Mouse (Mus musculus) adrenal gland, adult (tissue): Measurements from ENCODE around the gene Cacna1g.

Source experiments
- DNase-seq, 2 experiments: peaks; one replicate each; pipeline ENCODE4 v3.0.0; 2022 to 2023; ENCODE audit warnings: low spot score in 1 of 2; ENCODE audit not compliant: inconsistent age in 2 of 2

The Cacna1g gene

GRCm38 (mm10) chr11:94473707-94474543 is at the start of gene Cacna1g:
Gene Cacna1g (minus strand): TSS chr11:94474198.
- DNase-seq = peak; percentile 90 to 96

GRCm38 (mm10) chr11:94521219-94521843 is 47.3 kb upstream of the Cacna1g start, which contains the start of gene Mycbpap:
Gene Mycbpap (minus strand): TSS chr11:94521742.
- DNase-seq = peak; percentile 77 to 94

GRCm38 (mm10) chr11:94513452-94513851 is 39.5 kb upstream of the Cacna1g start:
- DNase-seq = no peak

- DNase-seq = no peak
Measured at GRCm38 (mm10) chr11:94508976-94509375, 35.0 kb upstream of the Cacna1g start.

- DNase-seq = no peak
Measured at GRCm38 (mm10) chr11:94501482-94501881, 27.5 kb upstream of the Cacna1g start.

GRCm38 (mm10) chr11:94500362-94500761 is 26.4 kb upstream of the Cacna1g start:
- no peak for DNase-seq

GRCm38 (mm10) chr11:94499661-94500152 is 25.7 kb upstream of the Cacna1g start, which contains the start of gene Epn3:
Gene Epn3 (minus strand): TSS chr11:94499974.
- DNase-seq = peak; percentile 39 to 70

GRCm38 (mm10) chr11:94499035-94499434 is 25.0 kb upstream of the Cacna1g start:
- peak in 1 of 2 experiments; percentile 59 for DNase-seq

GRCm38 (mm10) chr11:94498093-94498996 is 24.3 kb upstream of the Cacna1g start:
- peak; percentile 88 to 92 for DNase-seq

- DNase-seq = peak; percentile 78 to 89
Measured at GRCm38 (mm10) chr11:94495415-94495814, 21.4 kb upstream of the Cacna1g start.

GRCm38 (mm10) chr11:94491749-94492099 is 17.7 kb upstream of the Cacna1g start:
- DNase-seq = no peak

- peak; percentile 38 to 60 for DNase-seq
Measured at GRCm38 (mm10) chr11:94491035-94491748, 17.2 kb upstream of the Cacna1g start.

GRCm38 (mm10) chr11:94489745-94490144 is 15.7 kb upstream of the Cacna1g start:
- peak in 1 of 2 experiments; percentile 59 for DNase-seq

- DNase-seq = peak; percentile 50 to 63
Measured at GRCm38 (mm10) chr11:94488767-94489533, 15.0 kb upstream of the Cacna1g start.

- peak; percentile 84 to 95 for DNase-seq
Measured at GRCm38 (mm10) chr11:94486001-94486400, 12.0 kb upstream of the Cacna1g start, which contains the start of gene Spata20. Gene Spata20 (minus strand): TSS chr11:94486179.

GRCm38 (mm10) chr11:94485223-94485622 is 11.2 kb upstream of the Cacna1g start:
- no peak for DNase-seq

GRCm38 (mm10) chr11:94484636-94485035 is 10.6 kb upstream of the Cacna1g start:
- DNase-seq = no peak

GRCm38 (mm10) chr11:94483921-94484320 is 9.9 kb upstream of the Cacna1g start:
- DNase-seq = no peak

GRCm38 (mm10) chr11:94483436-94483835 is 9.4 kb upstream of the Cacna1g start:
- DNase-seq = no peak
